Mouse (Mus musculus) neural tube, embryonic 14.5 days (tissue): ENCODE measurements around the gene Hip1r. TPM values are rescaled to one million over a fixed set of nuclear protein-coding genes. Genes with fewer than 3 reads are reported as not detected.

Experiments used
- ATAC-seq: fragments of 200-750 bp; cut with Nextera tagmentation; 2 replicates; pipeline ENCODE4 v1.8.0; 2017; ENCODE audit warnings: low read depth, mild to moderate bottlenecking, moderate TSS enrichment, moderate library complexity
- H3K27ac ChIP-seq: fragments of 300-500 bp; sonication (generic); 2 replicates; pipeline ENCODE4 v1.5.1; 2014; ENCODE audit warnings: low read depth, mild to moderate bottlenecking, control low read depth, low read length, moderate library complexity, mixed read lengths
- H3K27me3 ChIP-seq: fragments of 300-500 bp; sonication (generic); 2 replicates; pipeline ENCODE4 v1.6.1; 2014; ENCODE audit warnings: low read length; ENCODE audit not compliant: control insufficient read depth, insufficient read depth
- H3K36me3 ChIP-seq: fragments of 300-500 bp; sonication (generic); 2 replicates; pipeline ENCODE4 v1.6.1; 2014; ENCODE audit warnings: low read length, mixed read lengths; ENCODE audit not compliant: control insufficient read depth, insufficient read depth
- H3K4me1 ChIP-seq: fragments of 300-500 bp; sonication (generic); 2 replicates; pipeline ENCODE4 v1.6.1; 2014; ENCODE audit warnings: low read length; ENCODE audit not compliant: control insufficient read depth, insufficient read depth
- H3K4me2 ChIP-seq: fragments of 300-500 bp; sonication (generic); 2 replicates; pipeline ENCODE4 v1.6.1; 2014; ENCODE audit warnings: mild to moderate bottlenecking, low read depth, low read length, control low read depth
- H3K4me3 ChIP-seq: fragments of 300-500 bp; sonication (generic); 2 replicates; pipeline ENCODE4 v1.5.1; 2014; ENCODE audit warnings: low read depth, low read length, control low read depth, mixed read lengths
- H3K9ac ChIP-seq: fragments of 300-500 bp; sonication (generic); replicated peaks from 2 replicates; pipeline ENCODE4 v1.6.1; 2014; ENCODE audit warnings: low read depth, mild to moderate bottlenecking, control low read depth, low read length, mixed read lengths
- H3K9me3 ChIP-seq: fragments of 300-500 bp; sonication (generic); 2 replicates; pipeline ENCODE4 v1.6.1; 2016; ENCODE audit warnings: low read length; ENCODE audit not compliant: control insufficient read depth
- WGBS: fragments of 180-500 bp; shearing (Covaris S2); extraction: QIAGEN DNeasy Blood & Tissue Kit; methylation state at CpG from one replicate; pipeline ENCODE4 v1.1.7; 2014; 5-methylcytosine and 5-hydroxymethylcytosine counted together
- polyA plus RNA-seq: library from polyadenylated mRNA; unstranded; fragments of >200 nt; fragmentation: Nextera tagmentation; extraction: Ambion mirVana; gene quantifications from 2 replicates; pipeline ENCODE4 v1.2.1, GENCODE M21; 2014

Gene Hip1r
- polyA plus RNA-seq, 1 experiment from 2014 or later: 21.4 TPM

GRCm38 (mm10) chr5:123996695-123997094 is 23.3 kb downstream of the Hip1r start:
- Histone ChIP-seq H3K27ac (no peak overlapping the region), H3K4me2 (no peak overlapping the region), H3K27me3 (no peaks in the 10 kb centered on the region), H3K36me3 (no peaks in the 10 kb centered on the region), H3K4me1 (no peaks in the 10 kb centered on the region), H3K9ac (no peak overlapping the region), H3K9me3 (no peaks in the 10 kb centered on the region), H3K4me3 (no peak overlapping the region)
- ATAC-seq: no peak
- 89% methylated on average over 11 of the region's 14 CpGs for WGBS

GRCm38 (mm10) chr5:123997211-123997751 is 23.9 kb downstream of the Hip1r start:
- H3K9ac ChIP-seq: no peak overlapping the region
- H3K4me1 ChIP-seq: no peaks in the 10 kb centered on the region
- 79% methylated on average over 24 of the region's 24 CpGs for WGBS
- H3K4me3 ChIP-seq: no peak overlapping the region
- no peak for ATAC-seq
- H3K36me3 ChIP-seq: no peaks in the 10 kb centered on the region
- H3K9me3 ChIP-seq: no peaks in the 10 kb centered on the region
- 0 out of 2 replicates have a peak overlapping the region, but pooled peaks have one; percentile 22 for H3K27ac ChIP-seq
- H3K27me3 ChIP-seq: no peaks in the 10 kb centered on the region
- no peak overlapping the region for H3K4me2 ChIP-seq

DNA sequence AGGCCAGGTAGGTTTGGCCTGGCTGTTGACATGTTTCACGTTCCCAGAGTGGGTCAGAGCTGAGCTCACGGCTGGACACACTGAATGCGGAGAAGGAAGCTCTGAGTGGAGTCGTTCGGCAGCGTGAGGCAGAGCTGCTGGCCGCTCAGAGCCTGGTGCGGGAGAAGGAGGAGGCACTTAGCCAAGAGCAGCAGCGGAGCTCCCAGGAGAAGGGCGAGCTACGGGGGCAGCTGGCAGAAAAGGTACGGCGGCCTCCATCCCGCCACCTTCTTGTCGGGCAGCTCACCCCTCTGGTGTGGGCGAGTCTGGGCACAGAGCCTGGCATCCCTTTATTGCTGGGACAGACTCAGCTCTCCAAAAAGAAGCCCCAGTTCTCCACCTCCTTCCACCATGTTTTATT is 24.4 kb downstream of the Hip1r start:
- no peak for ATAC-seq
- Histone ChIP-seq H3K36me3 (no peaks in the 10 kb centered on the region), H3K4me3 (no peak overlapping the region), H3K27me3 (no peaks in the 10 kb centered on the region), H3K4me2 (no peak overlapping the region), H3K9ac (no peak overlapping the region), H3K9me3 (no peaks in the 10 kb centered on the region), H3K27ac (no peak overlapping the region), H3K4me1 (peaks cover under 1% of the 10 kb centered on the region; the same call in 1 of the 2 replicates)
- WGBS: 61% methylated on average over 16 of the region's 16 CpGs

- Histone ChIP-seq H3K4me1 (peaks cover 6% of the 10 kb centered on the region; the same call in 1 of the 2 replicates), H3K9ac (no peak overlapping the region), H3K36me3 (no peaks in the 10 kb centered on the region), H3K4me3 (no peak overlapping the region), H3K9me3 (no peaks in the 10 kb centered on the region), H3K27ac (no peak overlapping the region), H3K27me3 (no peaks in the 10 kb centered on the region), H3K4me2 (no peak overlapping the region)
- 92% methylated on average over 10 of the region's 10 CpGs for WGBS
- no peak for ATAC-seq
Measured at GRCm38 (mm10) chr5:123998370-123998769, 24.9 kb downstream of the Hip1r start.

DNA sequence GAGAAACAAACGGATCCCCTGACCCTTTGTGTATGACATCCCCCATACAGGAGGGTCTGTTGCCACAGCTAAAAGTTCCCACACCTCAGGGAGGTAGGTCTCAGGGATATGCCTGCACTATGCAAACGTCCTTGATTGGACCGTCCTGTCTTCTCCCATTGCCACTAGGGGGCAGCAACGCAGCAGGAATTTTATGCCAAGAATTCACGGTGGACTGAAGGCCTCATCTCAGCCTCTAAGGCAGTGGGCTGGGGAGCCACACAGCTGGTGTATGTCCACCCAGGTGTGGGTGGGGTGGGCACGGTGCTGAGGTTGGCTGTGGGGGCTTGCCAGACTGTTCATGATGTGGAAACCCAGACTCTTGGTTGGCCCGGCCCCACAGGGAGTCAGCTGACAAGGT is 27.4 kb downstream of the Hip1r start:
- Histone ChIP-seq H3K27me3 (no peaks in the 10 kb centered on the region), H3K4me3 (no peak overlapping the region), H3K9me3 (no peaks in the 10 kb centered on the region), H3K36me3 (peaks cover 13% of the 10 kb centered on the region), H3K27ac (no peak overlapping the region), H3K4me2 (no peak overlapping the region), H3K9ac (no peak overlapping the region), H3K4me1 (peaks cover 7% of the 10 kb centered on the region; the same call in 1 of the 2 replicates)
- WGBS: 14% methylated on average over 7 of the region's 7 CpGs
- peak; percentile 74; the same call in 1 of the 2 replicates for ATAC-seq

DNA sequence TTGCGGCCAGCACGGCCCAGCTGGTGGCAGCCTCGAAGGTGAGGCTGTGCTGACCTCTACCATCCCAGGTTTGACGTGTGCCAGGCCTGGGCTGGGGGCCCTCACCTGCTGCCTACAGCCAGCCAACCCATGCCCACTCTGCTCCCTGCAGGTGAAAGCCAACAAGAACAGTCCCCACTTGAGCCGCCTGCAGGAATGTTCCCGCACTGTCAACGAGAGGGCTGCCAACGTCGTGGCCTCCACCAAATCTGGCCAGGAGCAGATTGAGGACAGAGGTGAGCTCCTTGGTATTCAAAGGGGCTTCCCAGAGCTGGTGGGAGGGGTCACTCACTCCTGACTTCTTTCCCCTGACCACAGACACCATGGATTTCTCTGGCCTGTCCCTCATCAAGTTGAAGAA is 27.8 kb downstream of the Hip1r start:
- no peak overlapping the region for H3K4me2 ChIP-seq
- H3K4me1 ChIP-seq: peaks cover 7% of the 10 kb centered on the region; the same call in 1 of the 2 replicates
- no peaks in the 10 kb centered on the region for H3K27me3 ChIP-seq
- 77% methylated on average over 9 of the region's 9 CpGs for WGBS
- H3K36me3 ChIP-seq: peaks cover 18% of the 10 kb centered on the region
- no peak for ATAC-seq
- no peak overlapping the region for H3K9ac ChIP-seq
- no peaks in the 10 kb centered on the region for H3K9me3 ChIP-seq
- H3K27ac ChIP-seq: no peak overlapping the region
- H3K4me3 ChIP-seq: no peak overlapping the region

DNA sequence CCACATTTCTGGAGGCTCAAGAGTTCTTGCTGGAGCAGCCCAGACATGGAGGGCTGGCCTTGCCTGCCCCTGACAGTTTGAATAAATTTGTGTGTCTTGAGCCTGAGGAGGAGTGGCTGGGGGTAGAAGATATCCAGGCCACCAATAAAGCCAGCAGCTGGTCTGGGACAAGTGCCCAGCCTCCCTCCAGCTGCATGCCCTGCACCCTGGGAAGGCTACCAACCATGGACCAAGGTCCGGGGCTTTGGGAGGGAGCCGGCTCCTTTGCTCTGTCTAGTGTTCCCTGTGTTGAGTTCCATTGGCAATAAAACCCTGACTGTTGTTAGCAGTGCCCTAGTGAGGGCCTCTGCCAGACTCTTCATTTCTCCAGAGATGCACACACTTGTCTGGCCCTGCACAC is 29.4 kb downstream of the Hip1r start:
- H3K27me3 ChIP-seq: no peaks in the 10 kb centered on the region
- no peaks in the 10 kb centered on the region for H3K9me3 ChIP-seq
- peak overlapping the region; percentile 34; the same call in 1 of the 2 replicates for H3K27ac ChIP-seq
- no peak overlapping the region for H3K4me2 ChIP-seq
- ATAC-seq: no peak
- WGBS: 60% methylated on average over 2 of the region's 2 CpGs
- H3K4me3 ChIP-seq: no peak overlapping the region
- peaks cover 7% of the 10 kb centered on the region; the same call in 1 of the 2 replicates for H3K4me1 ChIP-seq
- no peak overlapping the region for H3K9ac ChIP-seq
- H3K36me3 ChIP-seq: peaks cover 33% of the 10 kb centered on the region

DNA sequence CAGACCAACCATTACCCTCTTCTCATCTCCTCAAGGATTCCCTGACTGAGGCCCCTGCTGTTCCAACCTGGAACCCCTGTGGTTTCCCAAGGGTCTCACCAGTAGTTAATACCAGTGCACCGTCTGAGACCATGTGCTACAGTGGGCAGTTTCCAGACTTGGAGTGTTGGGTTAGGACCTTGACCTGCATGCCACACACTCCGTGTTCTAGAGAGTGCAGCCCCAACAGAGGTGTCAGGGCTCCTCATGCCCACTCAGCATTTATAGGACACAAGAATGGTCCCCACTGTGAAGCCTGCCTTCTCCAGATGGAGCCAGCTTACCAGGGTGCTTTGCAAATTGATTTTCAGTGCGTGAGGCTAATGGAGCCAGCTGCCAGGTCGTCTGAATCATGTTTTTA is 29.9 kb downstream of the Hip1r start:
- Histone ChIP-seq H3K4me2 (no peak overlapping the region), H3K27ac (peak overlapping the region; percentile 34), H3K36me3 (peaks cover 38% of the 10 kb centered on the region), H3K4me1 (peaks cover 7% of the 10 kb centered on the region; the same call in 1 of the 2 replicates), H3K4me3 (no peak overlapping the region), H3K9me3 (no peaks in the 10 kb centered on the region), H3K27me3 (no peaks in the 10 kb centered on the region), H3K9ac (no peak overlapping the region)
- ATAC-seq: no peak
- 43% methylated on average over 4 of the region's 4 CpGs for WGBS

DNA sequence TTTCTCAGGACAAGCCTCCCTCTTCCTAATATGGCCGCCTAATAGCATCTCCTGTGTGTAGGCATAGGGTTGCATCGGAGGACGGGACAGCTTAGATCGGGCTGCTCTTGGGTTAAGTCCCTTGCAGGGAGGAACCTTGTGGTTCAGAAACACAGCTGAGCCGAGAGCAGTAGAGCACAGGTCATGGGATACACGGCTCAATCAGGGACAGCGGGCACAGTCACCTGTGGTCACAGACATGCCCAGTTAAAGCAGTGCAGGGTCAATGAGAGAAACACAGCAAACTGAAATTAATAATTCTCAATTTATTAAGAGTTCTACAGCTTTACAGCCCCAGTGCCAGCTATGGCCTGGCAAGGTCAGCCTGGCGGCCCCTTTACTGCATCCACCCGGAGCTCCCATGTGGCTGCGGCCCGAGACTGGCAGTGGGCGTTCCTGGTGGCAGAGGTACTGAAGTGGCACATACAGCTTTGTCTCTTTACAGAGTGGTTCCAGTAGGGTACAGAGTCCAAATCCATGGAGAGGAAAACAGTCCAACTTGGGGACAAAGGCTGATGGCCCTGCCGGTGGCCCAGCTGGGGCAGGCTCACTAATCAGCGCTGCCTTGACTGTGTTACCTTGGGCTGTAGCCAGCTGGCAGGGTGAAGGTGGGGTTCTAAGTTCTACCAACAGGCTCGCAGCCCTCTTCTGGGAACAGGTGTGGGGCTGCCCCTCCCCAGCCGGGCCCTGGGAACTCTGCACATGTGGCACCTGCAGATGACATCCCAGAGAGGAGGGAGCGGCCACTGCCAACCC is 31.1 kb downstream of the Hip1r start:
- no peak overlapping the region for H3K27ac ChIP-seq
- H3K4me3 ChIP-seq: no peak overlapping the region
- H3K9me3 ChIP-seq: no peaks in the 10 kb centered on the region
- ATAC-seq: no peak
- no peak overlapping the region for H3K4me2 ChIP-seq
- H3K36me3 ChIP-seq: peaks cover 48% of the 10 kb centered on the region
- no peaks in the 10 kb centered on the region for H3K27me3 ChIP-seq
- peaks cover 7% of the 10 kb centered on the region; the same call in 1 of the 2 replicates for H3K4me1 ChIP-seq
- H3K9ac ChIP-seq: no peak overlapping the region
- 82% methylated on average over 17 of the region's 17 CpGs for WGBS
